Mouse (Mus musculus) embryonic facial prominence, embryonic 14.5 days (tissue): ENCODE results near the gene Cd68. TPM values are rescaled to one million over a fixed set of nuclear protein-coding genes. Genes with fewer than 3 reads are reported as not detected.

ENCODE experiments used
- ATAC-seq: fragments of 200-750 bp; cut with Nextera tagmentation; 2 replicates; pipeline ENCODE4 v1.8.0; 2017; ENCODE audit warnings: low read depth, moderate number of reproducible peaks, moderate TSS enrichment
- DNase-seq: peaks from one replicate; pipeline ENCODE4 v3.0.0-alpha.2; 2015; ENCODE audit warnings: low spot score
- H3K27ac ChIP-seq: fragments of 300-500 bp; sonication (generic); replicated peaks from 2 replicates; pipeline ENCODE4 v1.5.1; 2014; ENCODE audit warnings: low read depth, mild to moderate bottlenecking, low read length, moderate library complexity
- H3K27me3 ChIP-seq: fragments of 300-500 bp; sonication (generic); replicated peaks from 2 replicates; pipeline ENCODE4 v1.6.1; 2014; ENCODE audit warnings: low read length; ENCODE audit not compliant: control insufficient read depth, insufficient read depth
- H3K36me3 ChIP-seq: fragments of 300-500 bp; sonication (generic); 2 replicates; pipeline ENCODE4 v1.6.1; 2014; ENCODE audit warnings: low read length, mixed read lengths; ENCODE audit not compliant: control insufficient read depth, insufficient read depth
- H3K4me1 ChIP-seq: fragments of 300-500 bp; sonication (generic); 2 replicates; pipeline ENCODE4 v1.6.1; 2014; ENCODE audit warnings: antibody characterized with exemption, low read length; ENCODE audit not compliant: control insufficient read depth, insufficient read depth
- H3K4me2 ChIP-seq: fragments of 300-500 bp; sonication (generic); 2 replicates; pipeline ENCODE4 v1.6.1; 2014; ENCODE audit warnings: low read depth, mild to moderate bottlenecking, low read length, moderate library complexity, mixed read lengths
- H3K4me3 ChIP-seq: fragments of 300-500 bp; sonication (generic); 2 replicates; pipeline ENCODE4 v1.5.1; 2014; ENCODE audit warnings: low read depth, mild to moderate bottlenecking, low read length
- H3K9ac ChIP-seq: fragments of 300-500 bp; sonication (generic); 2 replicates; pipeline ENCODE4 v1.6.1; 2014; ENCODE audit warnings: low read depth, mild to moderate bottlenecking, low read length, moderate library complexity, mixed read lengths
- H3K9me3 ChIP-seq: fragments of 300-500 bp; sonication (generic); 2 replicates; pipeline ENCODE4 v1.6.1; 2016; ENCODE audit warnings: low read length; ENCODE audit not compliant: control insufficient read depth
- whole genome bisulfite sequencing: fragments of 180-500 bp; shearing (Covaris S2); extraction: QIAGEN DNeasy Blood & Tissue Kit; methylation state at CpG from one replicate; pipeline ENCODE4 v1.1.7; 2014; 5-methylcytosine and 5-hydroxymethylcytosine counted together
- polyA plus RNA-seq: library from polyadenylated mRNA; unstranded; fragments of >200 nt; fragmentation: Nextera tagmentation; extraction: Ambion mirVana; gene quantifications from 2 replicates; pipeline ENCODE4 v1.2.1, GENCODE M21; 2014

The Cd68 gene
- polyA plus RNA-seq, 1 experiment from 2014 or later = 22.0 TPM

DNA sequence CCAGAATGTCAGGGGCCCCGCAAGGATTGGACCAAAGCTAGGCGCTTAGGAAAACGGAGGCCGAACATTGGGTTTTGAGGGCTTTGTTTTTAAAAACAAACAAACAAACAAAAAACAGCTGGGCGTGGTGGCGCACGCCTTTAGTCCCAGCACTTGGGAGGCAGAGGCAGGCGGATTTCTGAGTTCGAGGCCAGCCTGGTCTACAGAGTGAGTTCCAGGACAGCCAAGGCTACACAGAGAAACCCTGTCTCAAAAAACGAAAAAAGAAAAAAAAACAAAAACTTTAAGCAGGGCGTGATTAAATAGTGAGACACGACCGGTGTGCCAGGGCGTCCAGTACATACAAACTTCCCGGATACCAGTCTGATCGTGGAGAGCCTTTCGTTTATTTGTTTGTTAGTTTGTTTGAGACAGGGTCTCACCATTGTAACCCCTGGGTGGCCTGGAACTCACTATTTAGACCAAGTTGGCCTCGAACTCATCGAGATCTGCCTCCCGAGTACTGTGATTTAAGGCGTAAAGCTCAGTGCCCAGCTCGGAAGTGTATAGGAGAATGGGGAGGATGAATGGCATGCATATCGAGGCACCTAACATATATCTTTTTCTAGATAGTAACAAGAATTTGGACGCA lies 16.4 kb upstream of the Cd68 start:
- Histone ChIP-seq H3K27me3 (no peaks in the 10 kb centered on the region), H3K4me1 (peaks cover 36% of the 10 kb centered on the region), H3K27ac (peak overlapping the region; percentile 97), H3K36me3 (peaks cover 28% of the 10 kb centered on the region), H3K4me2 (peak overlapping the region; percentile 75), H3K4me3 (peak overlapping the region; percentile 75), H3K9ac (peak overlapping the region; percentile 91), H3K9me3 (no peaks in the 10 kb centered on the region)
- no peak for DNase-seq
- ATAC-seq = 0 out of 2 replicates have a peak, but pooled peaks have one; percentile 1
- 26% methylated on average over 24 of the region's 24 CpGs for WGBS

DNA sequence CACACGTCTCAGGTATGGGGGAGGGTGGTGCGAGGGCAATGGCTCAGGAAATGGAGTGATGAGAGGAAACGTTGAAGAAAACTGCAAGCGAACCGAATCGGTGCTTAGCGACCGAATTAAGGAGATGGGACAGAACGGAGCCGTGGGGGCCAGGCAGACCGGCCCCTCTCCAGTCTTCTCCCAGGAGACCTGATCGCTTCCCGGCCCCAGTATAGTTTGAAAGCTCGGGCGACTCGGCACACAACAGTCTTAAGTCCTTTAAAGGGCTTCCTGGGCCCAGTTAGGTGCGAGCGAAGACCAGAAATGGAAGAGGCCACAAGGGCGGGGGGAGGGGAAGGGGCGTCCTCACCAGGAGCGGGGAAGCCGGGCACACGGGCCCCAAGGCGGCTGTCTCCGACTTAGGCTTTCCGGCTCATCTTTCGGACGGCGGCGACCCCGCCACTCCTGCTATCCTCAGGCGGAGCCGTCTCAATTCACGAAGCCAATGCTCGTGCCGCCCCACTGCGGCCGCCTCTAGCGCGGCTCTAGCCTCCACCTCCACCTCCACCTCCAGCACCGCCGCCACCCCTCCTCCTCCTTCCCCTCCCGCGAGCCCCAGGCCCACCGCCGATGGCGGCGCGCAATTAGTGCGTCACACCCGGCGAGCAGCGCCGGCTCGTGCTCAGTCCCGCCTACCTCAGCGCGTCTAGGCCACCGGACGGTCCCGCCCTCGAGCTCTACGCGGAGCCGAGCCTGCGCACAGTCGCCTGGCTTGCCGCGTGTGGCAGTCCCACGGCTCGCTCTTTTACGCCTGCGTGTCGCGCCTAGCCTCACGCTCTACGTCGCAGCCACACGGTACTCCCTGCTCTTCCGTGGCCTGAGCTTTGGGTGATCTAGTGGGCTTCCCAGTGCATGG lies 15.6 kb upstream of the Cd68 start, which contains the start of gene Senp3:
Gene Senp3 (minus strand): TSS at position 771 of the 895 bp plus-strand sequence.
- DNase-seq = peak; percentile 98
- Histone ChIP-seq H3K9ac (peak within 1 kb of the TSS; percentile 91), H3K4me1 (peaks cover 31% of the 10 kb centered on the region), H3K27me3 (no peaks in the 10 kb centered on the region), H3K36me3 (peaks cover 35% of the 10 kb centered on the region), H3K4me2 (peak within 1 kb of the TSS; percentile 75), H3K27ac (peak within 1 kb of the TSS; percentile 97), H3K4me3 (peak within 1 kb of the TSS; percentile 75), H3K9me3 (no peaks in the 10 kb centered on the region)
- under 1% methylated on average over 41 of the region's 80 CpGs for WGBS
- peak; percentile 97 for ATAC-seq

- H3K27me3 ChIP-seq = no peaks in the 10 kb centered on the region
- WGBS = 87% methylated on average over 28 of the region's 30 CpGs
- peak overlapping the region; percentile 91 for H3K9ac ChIP-seq
- H3K4me2 ChIP-seq = peak overlapping the region; percentile 75
- H3K27ac ChIP-seq = no peak overlapping the region
- H3K4me1 ChIP-seq = peaks cover 20% of the 10 kb centered on the region
- H3K4me3 ChIP-seq = peak overlapping the region; percentile 75
- H3K9me3 ChIP-seq = no peaks in the 10 kb centered on the region
- peaks cover 48% of the 10 kb centered on the region for H3K36me3 ChIP-seq
- ATAC-seq (no peak), DNase-seq (no peak)
These were observed 14.3 kb upstream of the Cd68 start for GRCm38 (mm10) chr11:69680136-69680855.

DNA sequence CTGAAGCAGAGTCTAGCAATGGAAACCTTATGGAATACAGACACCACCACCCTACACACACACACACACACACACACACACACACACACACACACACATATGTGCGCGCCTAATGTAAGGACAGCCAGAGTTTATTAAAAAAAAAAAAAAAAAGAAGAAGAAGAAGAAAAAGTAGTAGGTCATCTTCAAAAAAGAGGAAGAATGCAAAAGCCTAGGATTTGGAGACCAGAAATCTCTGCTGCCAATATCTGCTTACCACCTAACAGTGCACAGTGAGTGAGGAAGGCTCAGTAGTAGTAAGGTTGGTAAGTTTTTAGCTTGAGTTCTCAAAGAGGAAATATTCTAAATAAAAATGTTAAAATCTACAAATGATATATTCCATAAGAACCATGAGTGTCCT lies 13.2 kb upstream of the Cd68 start:
- no peak overlapping the region for H3K27ac ChIP-seq
- ATAC-seq = no peak
- H3K4me1 ChIP-seq = peaks cover 20% of the 10 kb centered on the region
- no peaks in the 10 kb centered on the region for H3K27me3 ChIP-seq
- H3K4me2 ChIP-seq = no peak overlapping the region
- H3K9me3 ChIP-seq = no peaks in the 10 kb centered on the region
- H3K36me3 ChIP-seq = peaks cover 59% of the 10 kb centered on the region
- WGBS = 96% methylated on average over 2 of the region's 2 CpGs
- DNase-seq = no peak
- no peak overlapping the region for H3K4me3 ChIP-seq
- H3K9ac ChIP-seq = no peak overlapping the region

GRCm38 (mm10) chr11:69672211-69672706 lies 6.3 kb upstream of the Cd68 start, which contains the start of gene Eif4a1:
Gene Eif4a1 (minus strand): TSS chr11:69672423.
- Histone ChIP-seq H3K4me1 (peaks cover 12% of the 10 kb centered on the region), H3K4me3 (peak within 1 kb of the TSS; percentile 100), H3K9me3 (no peaks in the 10 kb centered on the region), H3K36me3 (peaks cover 83% of the 10 kb centered on the region), H3K27ac (peak within 1 kb of the TSS; percentile 99), H3K27me3 (no peaks in the 10 kb centered on the region), H3K9ac (peak within 1 kb of the TSS; percentile 99), H3K4me2 (peak within 1 kb of the TSS; percentile 97)
- WGBS = under 1% methylated on average over 36 of the region's 36 CpGs
- peak; percentile 97 for ATAC-seq
- peak; percentile 100 for DNase-seq

DNA sequence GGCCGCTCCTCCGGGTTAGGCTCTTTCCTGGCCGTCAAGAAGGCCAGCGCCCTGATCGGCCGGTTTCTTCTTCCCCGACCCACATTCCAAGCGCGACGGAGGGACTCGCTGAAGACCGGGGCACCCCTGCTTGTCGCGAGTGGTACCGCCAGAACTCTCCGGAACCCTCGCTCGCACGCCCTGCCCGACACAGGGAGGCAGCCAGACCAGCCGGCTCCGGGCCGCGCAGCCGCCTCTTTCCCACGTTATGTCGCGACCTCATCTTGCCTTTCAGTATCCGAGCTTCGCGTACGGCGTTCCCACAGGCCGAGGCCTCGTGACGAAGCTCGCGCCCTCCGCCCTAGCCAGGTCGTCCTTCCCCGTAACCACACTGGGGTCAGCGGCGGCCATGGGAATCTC lies 5.8 kb upstream of the Cd68 start:
- H3K36me3 ChIP-seq = peaks cover 81% of the 10 kb centered on the region
- 0 out of 2 replicates have a peak, but pooled peaks have one; percentile 0 for ATAC-seq
- H3K9ac ChIP-seq = peak overlapping the region; percentile 99
- H3K27me3 ChIP-seq = no peaks in the 10 kb centered on the region
- peak overlapping the region; percentile 97 for H3K4me2 ChIP-seq
- peak overlapping the region; percentile 99 for H3K27ac ChIP-seq
- peaks cover 12% of the 10 kb centered on the region for H3K4me1 ChIP-seq
- peak overlapping the region; percentile 100 for H3K4me3 ChIP-seq
- no peaks in the 10 kb centered on the region for H3K9me3 ChIP-seq
- under 1% methylated on average over 36 of the region's 43 CpGs for WGBS
- DNase-seq = no peak

DNA sequence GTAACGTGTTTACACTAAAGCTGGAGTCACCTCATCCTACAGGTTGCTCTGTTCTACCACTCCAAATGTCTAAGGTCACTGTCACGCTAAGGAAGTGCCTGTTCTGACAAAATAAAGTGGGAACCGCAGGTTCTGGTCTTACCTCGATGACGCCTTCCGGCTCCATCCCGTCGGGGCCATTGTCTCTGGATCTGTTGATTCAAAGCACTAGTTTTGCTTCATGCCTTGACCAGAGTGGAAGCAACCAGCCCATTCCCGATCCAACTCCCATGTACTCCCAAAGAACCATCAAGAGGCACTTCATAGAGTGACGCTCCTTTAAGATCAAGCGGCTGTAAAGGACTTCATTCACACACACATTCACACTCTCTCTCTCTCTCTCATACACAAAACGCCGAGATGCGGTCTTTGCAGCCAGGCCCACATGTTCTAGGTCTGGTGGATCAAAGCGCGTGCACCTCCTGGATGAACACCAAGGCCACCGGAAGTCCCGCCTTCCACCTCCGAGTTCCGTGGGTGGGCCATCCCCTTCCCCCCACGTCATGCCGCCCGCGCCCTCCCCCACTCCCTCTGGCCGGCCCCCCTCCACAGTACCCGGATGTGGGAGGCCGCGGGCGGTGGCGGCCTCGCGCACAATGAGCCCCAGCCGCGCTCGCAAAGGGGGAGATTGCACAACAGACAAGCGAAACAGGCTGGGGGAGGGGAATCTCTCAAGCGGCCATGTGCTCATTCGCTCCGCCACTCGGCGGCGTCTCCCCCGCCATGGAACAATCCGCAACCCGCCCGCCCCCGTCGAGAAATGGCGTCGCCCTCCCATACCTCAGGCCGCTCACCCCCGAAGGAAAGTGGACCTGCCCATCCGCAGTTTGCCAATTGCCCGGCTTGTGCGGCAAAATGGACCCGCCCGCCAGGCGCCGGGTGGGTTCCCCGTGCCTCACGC lies 5.1 kb upstream of the Cd68 start:
- peaks cover 12% of the 10 kb centered on the region for H3K4me1 ChIP-seq
- peak overlapping the region; percentile 99 for H3K9ac ChIP-seq
- no peaks in the 10 kb centered on the region for H3K9me3 ChIP-seq
- ATAC-seq = peak; percentile 60
- WGBS = 1% methylated on average over 31 of the region's 61 CpGs
- no peaks in the 10 kb centered on the region for H3K27me3 ChIP-seq
- peak; percentile 96 for DNase-seq
- H3K4me2 ChIP-seq = peak overlapping the region; percentile 97
- H3K36me3 ChIP-seq = peaks cover 81% of the 10 kb centered on the region
- H3K27ac ChIP-seq = peak overlapping the region; percentile 99
- H3K4me3 ChIP-seq = peak overlapping the region; percentile 100
